Mouse (Mus musculus) heart, adult 2 months (tissue): ENCODE measurements at regions not wholly inside any gene's neighbourhood (a gene's known extent, or its start where the extent isn't known, plus 50 kb on each side); places are given as distances from the start of the nearest gene placed in this dataset.

Source experiments
- DNase-seq, 2 experiments: peaks; one replicate each; pipeline ENCODE4 v3.0.0; 2021
- H3K27ac ChIP-seq: fragments of 200-600 bp; 2 replicates; pipeline ENCODE4 v1.8.1; 2022
- H3K27me3 ChIP-seq: fragments of 200-500 bp; 2 replicates; pipeline ENCODE4 v1.6.1; 2012; ENCODE audit warnings: mild to moderate bottlenecking, low read length, inconsistent platforms, mixed read lengths; ENCODE audit not compliant: control insufficient read depth, insufficient read depth
- H3K36me3 ChIP-seq: fragments of 200-500 bp; 2 replicates; pipeline ENCODE4 v1.6.1; 2012; ENCODE audit warnings: low read length, inconsistent platforms; ENCODE audit not compliant: control insufficient read depth, insufficient read depth
- H3K4me1 ChIP-seq: fragments of 200-500 bp; 2 replicates; pipeline ENCODE4 v1.6.1; 2011; ENCODE audit warnings: low read length; ENCODE audit not compliant: control insufficient read depth, insufficient read depth
- H3K4me3 ChIP-seq: fragments of 200-600 bp; 2 replicates; pipeline ENCODE4 v1.8.1; 2022
- H3K79me2 ChIP-seq: fragments of 200-500 bp; replicated peaks from 2 replicates; pipeline ENCODE4 v1.6.1; 2012; ENCODE audit warnings: mild to moderate bottlenecking, inconsistent platforms, low read length, moderate library complexity, mixed read lengths; ENCODE audit not compliant: control insufficient read depth, insufficient read depth
- H3K9ac ChIP-seq: fragments of 200-500 bp; 2 replicates; pipeline ENCODE4 v1.6.1; 2012; ENCODE audit warnings: low read depth, mild to moderate bottlenecking, control low read depth, inconsistent platforms, low read length, mixed read lengths
- CTCF ChIP-seq: fragments of 200-600 bp; IDR thresholded peaks from 2 replicates; pipeline ENCODE4 v1.8.1; 2022; ENCODE audit warnings: antibody characterized with exemption, mild to moderate bottlenecking, moderate library complexity
- EP300 ChIP-seq: fragments of 200-500 bp; IDR thresholded peaks from 2 replicates; pipeline ENCODE4 v1.6.1; 2011; ENCODE audit warnings: low read depth, low read length, control low read depth; ENCODE audit not compliant: insufficient read depth
- POLR2A ChIP-seq: fragments of 200-500 bp; IDR thresholded peaks from 2 replicates; pipeline ENCODE4 v1.6.1; 2011; ENCODE audit warnings: mild to moderate bottlenecking, low read depth, low read length, control low read depth; ENCODE audit not compliant: insufficient read depth
- WGBS: fragments of 180-500 bp; shearing (Covaris S2); methylation state at CpG from one replicate; pipeline ENCODE4 v1.1.7; 2018; 5-methylcytosine and 5-hydroxymethylcytosine counted together
- intact Hi-C: fragments of 180-260 bp; cut with DNase I; formaldehyde crosslinking; loops from one replicate; pipeline ENCODE4 v1.15.1; 2025

DNA sequence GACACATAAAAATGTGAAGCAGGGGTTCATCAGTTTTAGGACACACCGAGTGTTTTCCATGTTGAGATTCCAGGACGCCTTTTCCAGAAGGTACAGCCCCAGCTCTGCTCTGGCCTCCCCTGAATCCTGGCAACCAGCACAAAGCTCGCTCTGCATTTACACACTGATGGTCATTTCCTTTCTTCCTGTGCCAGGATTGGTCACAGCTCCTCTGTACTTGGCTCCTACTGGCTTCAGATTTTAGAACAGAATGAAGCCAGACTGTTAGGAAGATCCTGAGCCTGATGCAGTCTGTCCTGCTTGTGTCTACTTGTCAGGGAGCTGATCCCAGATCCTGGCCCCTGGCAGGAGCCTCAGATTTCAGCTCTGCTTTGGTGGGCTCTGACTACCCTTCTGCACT, 116.2 kb downstream of the Emx2 start:
- TF ChIP-seq POLR2A (no peak), EP300 (no peak), CTCF (no peak)
- Histone ChIP-seq H3K27ac (no peak overlapping the region), H3K79me2 (no peaks in the 10 kb centered on the region), H3K4me1 (no peaks in the 10 kb centered on the region), H3K4me3 (no peak overlapping the region), H3K9ac (no peak overlapping the region), H3K27me3 (no peaks in the 10 kb centered on the region), H3K36me3 (no peaks in the 10 kb centered on the region)
- intact Hi-C loops, result no loop called here
- WGBS, result 56% methylated on average over 3 of the region's 3 CpGs
- DNase-seq, result no peak

DNA sequence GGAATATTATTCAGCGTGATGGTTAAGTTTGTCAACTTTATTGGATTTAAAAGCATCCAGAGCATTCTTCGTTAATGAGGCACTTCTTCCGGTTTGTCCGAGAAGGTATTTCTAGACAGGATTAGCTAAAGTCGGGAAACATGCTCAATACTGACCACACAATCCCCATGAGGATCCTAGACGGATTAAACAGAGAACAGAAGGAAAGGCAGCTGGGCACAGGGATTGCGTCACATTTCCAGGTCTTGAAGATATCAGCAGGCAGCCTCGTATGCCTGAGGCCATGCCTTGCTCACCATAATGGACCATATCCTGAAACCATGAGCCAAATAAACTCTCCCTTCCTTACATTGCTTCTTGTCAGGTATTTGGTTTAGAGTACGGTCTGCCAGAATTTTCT, 119.7 kb downstream of the Emx2 start:
- no peak for DNase-seq
- H3K27me3 ChIP-seq, result no peaks in the 10 kb centered on the region
- H3K27ac ChIP-seq, result no peak overlapping the region
- TF ChIP-seq CTCF (no peak), EP300 (no peak), POLR2A (no peak)
- H3K4me3 ChIP-seq, result no peak overlapping the region
- H3K79me2 ChIP-seq, result no peaks in the 10 kb centered on the region
- intact Hi-C loops, result no loop called here
- no peaks in the 10 kb centered on the region for H3K4me1 ChIP-seq
- WGBS, result 59% methylated on average over 9 of the region's 9 CpGs
- no peaks in the 10 kb centered on the region for H3K36me3 ChIP-seq
- no peak overlapping the region for H3K9ac ChIP-seq

DNA sequence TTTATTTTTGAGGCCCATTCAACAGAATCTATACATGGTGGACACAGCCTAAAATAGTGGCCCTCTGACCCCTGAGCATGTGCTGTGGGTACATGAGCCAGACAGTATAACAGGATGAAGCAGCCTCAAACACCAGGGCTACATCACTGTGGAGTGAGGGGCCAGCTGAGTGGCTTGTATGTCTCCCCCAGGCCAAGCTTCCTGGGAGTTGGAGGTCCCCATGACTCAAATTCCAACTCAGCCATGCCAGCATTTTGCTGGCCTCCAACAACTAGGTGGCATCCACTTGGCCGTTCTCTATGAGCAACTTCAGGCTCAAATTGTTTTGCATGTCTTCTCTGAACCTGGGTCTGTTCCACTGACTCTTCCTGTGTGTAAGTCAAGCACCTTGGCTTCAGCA, 121.5 kb downstream of the Emx2 start:
- Histone ChIP-seq H3K79me2 (no peaks in the 10 kb centered on the region), H3K27me3 (no peaks in the 10 kb centered on the region), H3K36me3 (no peaks in the 10 kb centered on the region), H3K4me3 (no peak overlapping the region), H3K4me1 (no peaks in the 10 kb centered on the region), H3K9ac (no peak overlapping the region), H3K27ac (no peak overlapping the region)
- TF ChIP-seq CTCF, result no peak
- no peak for TF ChIP-seq EP300
- no peak for TF ChIP-seq POLR2A
- intact Hi-C loops, result no loop called here
- WGBS, result 88% methylated on average over 1 of the region's 1 CpGs
- DNase-seq, result no peak

DNA sequence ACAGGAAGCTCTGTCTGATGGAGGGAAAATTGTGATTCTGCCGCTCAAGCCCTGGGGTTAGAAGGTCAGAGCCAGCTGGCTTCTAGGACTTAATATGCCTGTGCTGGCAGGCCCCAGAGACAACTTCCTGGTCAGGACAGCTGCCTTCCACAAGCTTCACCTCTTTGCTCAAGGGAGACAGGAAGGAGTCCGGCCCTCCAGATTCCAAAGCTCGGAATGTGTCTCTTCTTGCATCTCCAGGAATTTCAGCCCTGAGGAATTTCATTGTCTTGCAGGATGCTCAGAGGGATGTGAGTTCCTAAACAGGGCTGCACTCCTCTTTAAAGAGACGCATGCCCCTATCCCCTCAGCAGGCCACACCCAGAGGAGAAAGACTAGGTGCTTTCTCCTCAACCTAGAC, 127.7 kb downstream of the Emx2 start:
- Histone ChIP-seq H3K4me1 (no peaks in the 10 kb centered on the region), H3K79me2 (no peaks in the 10 kb centered on the region), H3K27me3 (no peaks in the 10 kb centered on the region), H3K27ac (no peak overlapping the region), H3K36me3 (no peaks in the 10 kb centered on the region), H3K9ac (no peak overlapping the region), H3K4me3 (no peak overlapping the region)
- TF ChIP-seq POLR2A, result no peak
- TF ChIP-seq EP300, result no peak
- TF ChIP-seq CTCF, result no peak
- no peak for DNase-seq
- intact Hi-C loops, result no loop called here
- 36% methylated on average over 4 of the region's 4 CpGs for WGBS

DNA sequence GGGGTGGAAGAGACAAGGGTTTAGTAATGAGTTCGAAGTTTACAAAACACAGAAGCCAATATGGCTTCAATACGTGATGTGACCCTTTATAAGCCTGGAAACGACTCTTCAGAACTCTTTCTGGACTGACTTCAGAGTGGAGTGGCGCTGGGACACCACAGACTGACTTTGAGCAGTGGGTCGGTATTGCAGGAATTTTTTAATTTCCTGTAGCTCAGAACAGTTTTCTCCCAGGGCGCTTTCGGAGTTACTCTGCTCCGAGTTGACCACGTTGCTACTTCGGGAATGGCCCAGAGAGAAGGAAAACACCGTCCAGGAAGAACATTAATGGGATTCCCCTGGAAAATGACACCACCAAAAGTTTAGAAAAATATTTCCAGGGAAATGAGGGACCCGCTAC, 129.1 kb downstream of the Emx2 start:
- no peak overlapping the region for H3K4me3 ChIP-seq
- H3K36me3 ChIP-seq, result no peaks in the 10 kb centered on the region
- TF ChIP-seq EP300 (no peak), POLR2A (no peak), CTCF (no peak)
- no peak overlapping the region for H3K9ac ChIP-seq
- no peaks in the 10 kb centered on the region for H3K79me2 ChIP-seq
- WGBS, result 65% methylated on average over 12 of the region's 12 CpGs
- DNase-seq, result no peak
- H3K4me1 ChIP-seq, result no peaks in the 10 kb centered on the region
- no peaks in the 10 kb centered on the region for H3K27me3 ChIP-seq
- intact Hi-C loops, result no loop called here
- H3K27ac ChIP-seq, result no peak overlapping the region

DNA sequence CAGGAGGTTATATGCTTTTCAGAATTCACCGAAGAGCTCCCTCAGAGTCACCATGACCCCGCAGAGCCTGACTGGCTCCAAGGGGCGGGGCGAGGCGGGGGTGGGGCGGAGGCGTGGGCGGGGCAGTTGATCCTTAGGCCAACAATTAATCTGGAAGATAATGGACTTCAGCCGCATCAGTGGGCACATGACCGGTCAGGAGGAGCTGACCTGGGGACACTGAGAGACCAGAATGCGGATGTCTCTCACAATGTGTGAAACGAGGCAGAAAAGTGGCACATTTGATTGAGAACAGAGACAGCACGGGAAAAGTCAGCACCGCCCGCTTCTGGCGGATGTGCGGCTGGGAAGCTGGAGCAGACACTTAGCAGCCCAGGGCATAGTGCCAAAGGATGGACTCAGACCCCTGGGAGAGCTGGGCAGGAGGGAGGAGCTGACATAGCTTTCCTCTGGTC, 129.9 kb downstream of the Emx2 start:
- DNase-seq, result peak in 1 of 2 experiments; percentile 9
- Histone ChIP-seq H3K9ac (no peak overlapping the region), H3K36me3 (no peaks in the 10 kb centered on the region), H3K4me3 (no peak overlapping the region), H3K27me3 (no peaks in the 10 kb centered on the region), H3K4me1 (no peaks in the 10 kb centered on the region), H3K79me2 (no peaks in the 10 kb centered on the region), H3K27ac (no peak overlapping the region)
- 10% methylated on average over 17 of the region's 17 CpGs for WGBS
- intact Hi-C loops, result no loop called here
- no peak for TF ChIP-seq POLR2A
- no peak for TF ChIP-seq CTCF
- no peak for TF ChIP-seq EP300
